Mouse (Mus musculus): ENCODE data around the gene 1810010H24Rik. TPM values are rescaled to one million over a fixed set of nuclear protein-coding genes. Genes with fewer than 3 reads are reported as not detected.
"Not testable (repeated sequence)": the region's sequence is repeated elsewhere in the genome, so short reads cannot be mapped to it uniquely, and the experiment has no call there.

1810010H24Rik gene
- polyA plus RNA-seq, 1 experiment from 2014 or later = 4.5 TPM

DNA sequence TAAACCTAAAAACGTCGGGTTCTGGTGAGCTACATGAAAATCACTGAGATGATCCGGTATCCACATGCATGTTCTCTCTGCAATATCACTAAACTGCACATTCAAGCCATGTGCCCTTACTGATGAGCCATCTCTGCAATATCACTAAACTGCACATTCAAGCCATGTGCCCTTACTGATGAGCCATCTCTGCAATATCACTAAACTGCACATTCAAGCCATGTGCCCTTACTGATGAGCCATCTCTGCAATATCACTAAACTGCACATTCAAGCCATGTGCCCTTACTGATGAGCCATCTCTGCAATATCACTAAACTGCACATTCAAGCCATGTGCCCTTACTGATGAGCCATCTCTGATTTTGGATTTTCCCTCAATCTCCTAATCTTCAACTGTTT, 34.2 kb downstream of the 1810010H24Rik start:
- peaks cover 94% of the 10 kb centered on the region for H3K36me3 ChIP-seq
- not testable (repeated sequence) for H3K4me3 ChIP-seq; H3K9me3 ChIP-seq (replicated peaks); H3K27me3 ChIP-seq; H3K4me2 ChIP-seq (replicated peaks); H3K27ac ChIP-seq; H3K9ac ChIP-seq; ATAC-seq (ENCODE audit: low FRiP score); H3K4me1 ChIP-seq
- 96% methylated on average over 3 of the region's 3 CpGs for WGBS

DNA sequence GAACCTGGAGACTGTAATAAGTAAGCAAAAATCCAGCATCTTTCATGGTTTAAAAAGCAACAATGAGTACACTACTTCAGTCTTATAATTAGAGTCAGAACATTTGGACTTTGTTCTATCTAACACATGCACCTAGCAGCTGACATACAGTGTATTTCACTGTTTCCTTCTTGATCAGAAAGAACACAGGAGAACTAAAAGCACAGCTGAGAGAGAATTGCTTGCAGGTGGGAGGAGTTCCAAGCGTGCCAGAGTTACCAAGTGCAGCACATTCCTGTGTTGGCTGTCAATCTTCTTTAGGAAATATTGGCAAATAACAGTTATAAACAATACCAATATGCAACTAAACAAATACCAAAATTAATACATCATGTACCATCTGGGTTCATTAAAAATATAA, 35.5 kb downstream of the 1810010H24Rik start:
- WGBS = 81% methylated on average over 1 of the region's 1 CpGs
- no peak overlapping the region for H3K9ac ChIP-seq

DNA sequence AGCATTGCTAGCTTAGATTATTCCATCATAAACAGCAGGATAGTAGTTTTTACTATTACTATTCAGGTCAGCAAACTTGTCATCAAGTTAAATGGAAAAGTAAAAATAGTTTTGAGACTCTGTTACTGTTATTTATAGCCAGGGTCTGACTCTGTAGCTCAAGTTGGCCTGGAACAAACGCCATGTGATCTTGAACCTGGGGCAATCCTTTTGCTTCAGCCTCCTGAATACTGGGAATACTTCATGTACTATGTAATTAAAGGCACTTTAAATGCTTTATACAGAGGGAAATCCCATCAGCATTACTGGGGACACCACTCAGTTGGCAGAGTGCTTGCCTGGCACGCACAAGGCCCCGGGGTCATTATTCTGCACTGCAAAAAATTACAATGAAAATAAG, 37.6 kb downstream of the 1810010H24Rik start:
- 98% methylated on average over 3 of the region's 3 CpGs for WGBS

More for the DNA sequence above, 35.5 kb downstream of the 1810010H24Rik start:
- Histone ChIP-seq H3K27me3 (no peaks in the 10 kb centered on the region), H3K4me2 (replicated peaks) (no peak overlapping the region), H3K9me3 (replicated peaks) (no peaks in the 10 kb centered on the region), H3K36me3 (peaks cover 94% of the 10 kb centered on the region), H3K27ac (no peak overlapping the region), H3K4me3 (no peak overlapping the region), H3K4me1 (no peaks in the 10 kb centered on the region)
- no peak for ATAC-seq (ENCODE audit: low FRiP score)

DNA sequence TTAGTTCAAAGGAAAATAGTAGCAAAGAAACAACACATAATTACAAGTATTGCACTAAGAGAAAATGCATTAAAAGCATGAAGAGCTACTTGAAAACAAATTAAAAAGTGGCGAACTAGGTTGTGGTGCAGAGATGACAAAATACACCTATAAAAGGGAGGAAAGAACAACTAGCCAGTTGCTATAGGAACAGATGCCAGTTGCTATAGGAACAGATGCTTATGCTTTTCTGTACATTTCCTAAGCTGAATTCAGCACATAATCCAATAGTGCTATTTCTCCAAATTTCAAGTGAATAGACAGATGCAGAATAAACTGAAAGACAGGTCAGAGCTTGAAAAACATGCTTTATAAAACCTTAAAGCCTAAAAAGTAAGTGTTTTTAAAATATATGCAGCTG, 39.1 kb downstream of the 1810010H24Rik start:
- H3K27me3 ChIP-seq = no peaks in the 10 kb centered on the region
- H3K4me1 ChIP-seq = no peaks in the 10 kb centered on the region
- H3K9ac ChIP-seq = no peak overlapping the region
- H3K4me2 ChIP-seq (replicated peaks) = no peak overlapping the region
- no peak for ATAC-seq (ENCODE audit: low FRiP score)
- H3K36me3 ChIP-seq = peaks cover 90% of the 10 kb centered on the region
- no peak overlapping the region for H3K4me3 ChIP-seq
- no peak overlapping the region for H3K27ac ChIP-seq
- 93% methylated on average over 1 of the region's 1 CpGs for WGBS
- no peaks in the 10 kb centered on the region for H3K9me3 ChIP-seq (replicated peaks)

More for the DNA sequence above, 37.6 kb downstream of the 1810010H24Rik start:
- ATAC-seq (ENCODE audit: low FRiP score) = no peak
- no peak overlapping the region for H3K9ac ChIP-seq
- no peaks in the 10 kb centered on the region for H3K4me1 ChIP-seq
- peaks cover 93% of the 10 kb centered on the region for H3K36me3 ChIP-seq
- no peaks in the 10 kb centered on the region for H3K27me3 ChIP-seq
- no peak overlapping the region for H3K27ac ChIP-seq
- H3K4me2 ChIP-seq (replicated peaks) = no peak overlapping the region
- no peak overlapping the region for H3K4me3 ChIP-seq
- no peaks in the 10 kb centered on the region for H3K9me3 ChIP-seq (replicated peaks)

DNA sequence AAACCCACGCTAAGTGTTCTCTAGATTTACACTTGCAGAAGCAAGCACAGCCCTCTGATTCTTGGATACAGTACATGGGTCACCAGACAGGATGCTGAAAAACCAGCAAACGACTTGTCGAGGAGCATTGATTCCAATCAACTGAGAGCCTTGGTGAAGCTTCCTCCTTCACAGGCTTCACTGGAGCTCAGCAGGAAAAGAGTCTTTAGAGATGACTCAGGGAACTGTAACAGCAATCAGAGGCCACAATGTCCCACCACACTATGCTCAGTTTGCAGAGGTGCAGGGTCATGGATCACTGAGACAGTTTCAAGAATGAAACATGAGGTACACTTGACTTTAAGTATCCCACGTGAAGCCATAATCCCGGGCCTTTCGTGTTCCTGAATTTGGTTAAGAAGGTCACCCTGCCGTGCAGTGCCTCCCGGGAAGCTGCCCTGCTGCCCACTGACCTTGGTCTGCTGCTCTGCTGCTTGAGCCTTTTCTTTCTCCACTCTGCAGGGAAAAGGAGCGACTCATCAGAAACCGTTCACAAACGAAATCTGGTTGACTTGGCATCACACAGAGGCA, 39.8 kb downstream of the 1810010H24Rik start:
- no peak for ATAC-seq (ENCODE audit: low FRiP score)
- H3K27me3 ChIP-seq = no peaks in the 10 kb centered on the region
- 91% methylated on average over 11 of the region's 11 CpGs for WGBS
- H3K9ac ChIP-seq = no peak overlapping the region
- H3K27ac ChIP-seq = no peak overlapping the region
- no peak overlapping the region for H3K4me2 ChIP-seq (replicated peaks)
- peaks cover 88% of the 10 kb centered on the region for H3K36me3 ChIP-seq
- no peaks in the 10 kb centered on the region for H3K9me3 ChIP-seq (replicated peaks)
- H3K4me1 ChIP-seq = no peaks in the 10 kb centered on the region
- H3K4me3 ChIP-seq = no peak overlapping the region

Other genes with a start within 250 kb of the 1810010H24Rik start
- gene Polg2, start 246.1 kb upstream of the 1810010H24Rik start, polyA plus RNA-seq (2016; fragmentation: Nextera tagmentation; extraction: Ambion mirVana) = 8.5 and 10.7 TPM in 2 replicates
- gene Ddx5, start 236.5 kb upstream of the 1810010H24Rik start, polyA plus RNA-seq (2016; fragmentation: Nextera tagmentation; extraction: Ambion mirVana) = 467 and 505 TPM in 2 replicates
- gene Cep95, start 236.4 kb upstream of the 1810010H24Rik start, polyA plus RNA-seq (2016; fragmentation: Nextera tagmentation; extraction: Ambion mirVana) = 22.3 and 22.7 TPM in 2 replicates
- 16.6 and 18.3 TPM in 2 replicates for gene Smurf2, start 105.0 kb upstream of the 1810010H24Rik start, polyA plus RNA-seq (2016; fragmentation: Nextera tagmentation; extraction: Ambion mirVana)
- gene Kpna2, start 26.1 kb upstream of the 1810010H24Rik start, polyA plus RNA-seq (2016; fragmentation: Nextera tagmentation; extraction: Ambion mirVana) = 340 and 349 TPM in 2 replicates
- 38.5 and 41.0 TPM in 2 replicates for gene Bptf, start 106.4 kb downstream of the 1810010H24Rik start, polyA plus RNA-seq (2016; fragmentation: Nextera tagmentation; extraction: Ambion mirVana)
- 57.1 and 62.1 TPM in 2 replicates for gene Nol11, start 163.7 kb downstream of the 1810010H24Rik start, polyA plus RNA-seq (2016; fragmentation: Nextera tagmentation; extraction: Ambion mirVana)